Mouse (Mus musculus) duodenum, adult 2 months (tissue): ENCODE measurements around the gene Gm6408. TPM values are rescaled to one million over a fixed set of nuclear protein-coding genes. Genes with fewer than 3 reads are reported as not detected.

Experiments
- polyA plus RNA-seq: library from polyadenylated mRNA; depleted of rRNA; stranded (reverse); fragments of >200 nt; gene quantifications from 2 replicates; pipeline ENCODE4 v1.2.3, GENCODE M21; 2012; ENCODE audit warnings: low replicate concordance; rRNA removed

Gm6408 gene
- polyA plus RNA-seq, result not detected in 2 replicates

DNA sequence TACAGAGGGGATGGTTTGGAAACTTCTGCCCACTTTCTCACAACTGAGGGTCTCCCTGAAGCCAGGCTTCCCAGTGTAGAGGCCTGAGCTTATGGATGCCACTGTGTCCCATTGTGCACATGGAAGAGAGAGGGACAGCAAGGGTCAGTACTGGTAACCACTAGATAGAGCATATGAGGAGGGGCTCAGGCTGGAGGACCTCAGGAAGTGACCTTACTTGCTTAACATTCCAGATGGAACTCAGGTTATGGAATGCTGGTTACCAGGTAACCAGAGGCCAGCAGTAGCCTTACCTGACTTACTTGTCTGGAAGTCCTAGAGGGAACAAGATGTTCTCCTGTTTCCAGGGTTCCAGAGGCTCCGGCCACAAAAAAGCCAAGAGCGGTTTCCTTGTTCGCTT, at the start of gene Gm6408:
TSS of gene Gm6408 (plus strand) at position 301 of the 400 bp plus-strand sequence.

GRCm38 (mm10) chr5:146491063-146491462, 9.3 kb downstream of the Gm6408 start, which contains the start of gene Gm6370:
TSS of gene Gm6370 (plus strand) at chr5:146491363.

DNA sequence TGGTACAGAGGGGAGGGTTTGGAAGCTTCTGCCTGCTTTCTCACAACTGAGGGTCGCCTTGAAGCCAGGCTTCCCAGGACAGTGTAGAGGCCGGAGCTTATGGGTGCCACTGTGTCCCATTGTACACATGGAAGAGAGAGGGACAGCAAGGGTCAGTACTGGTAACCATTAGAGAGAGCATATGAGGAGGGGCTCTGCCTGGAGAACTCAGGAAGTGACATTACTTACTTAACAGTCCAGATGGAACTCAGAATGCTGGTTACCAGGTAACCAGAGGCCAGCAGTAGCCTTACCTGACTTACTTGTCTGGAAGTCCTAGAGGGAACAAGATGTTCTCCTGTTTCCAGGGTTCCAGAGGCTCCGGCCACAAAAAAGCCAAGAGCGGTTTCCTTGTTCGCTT, 20.3 kb downstream of the Gm6408 start, which contains the start of gene 4930449I24Rik:
TSS of gene 4930449I24Rik (plus strand) at position 301 of the 400 bp plus-strand sequence.

GRCm38 (mm10) chr5:146513823-146514222, 32.1 kb downstream of the Gm6408 start, which contains the start of gene Gm3402:
TSS of gene Gm3402 (plus strand) at chr5:146514123.

GRCm38 (mm10) chr5:146525501-146525900, 43.7 kb downstream of the Gm6408 start, which contains the start of gene Gm3404:
TSS of gene Gm3404 (plus strand) at chr5:146525801.

Other genes starting within 250 kb of the Gm6408 start
- gene Wasf3, start 97.0 kb upstream of the Gm6408 start, polyA plus RNA-seq, result 0.56 and 2.1 TPM in 2 replicates
- not detected in 2 replicates for gene Gm6370, start 9.4 kb downstream of the Gm6408 start, polyA plus RNA-seq
- gene 4930449I24Rik, start 20.4 kb downstream of the Gm6408 start, polyA plus RNA-seq, result not detected in 2 replicates
- gene Gm3402, start 32.2 kb downstream of the Gm6408 start, polyA plus RNA-seq, result not detected in 2 replicates
- not detected in 2 replicates for gene Gm3404, start 43.8 kb downstream of the Gm6408 start, polyA plus RNA-seq
- gene Gm3409, start 55.7 kb downstream of the Gm6408 start, polyA plus RNA-seq, result not detected in 2 replicates
- not detected in 2 replicates for gene Gm3415, start 74.2 kb downstream of the Gm6408 start, polyA plus RNA-seq
- gene Gpr12, start 103.3 kb downstream of the Gm6408 start, polyA plus RNA-seq, result 0.08 TPM in 1 of 2 replicates, not detected in the other